Mouse (Mus musculus): ENCODE measurements around the gene Ly9.
A peak's percentile ranks its signal among the peaks of the same experiment; 100 is the strongest.

The Ly9 gene

DNA sequence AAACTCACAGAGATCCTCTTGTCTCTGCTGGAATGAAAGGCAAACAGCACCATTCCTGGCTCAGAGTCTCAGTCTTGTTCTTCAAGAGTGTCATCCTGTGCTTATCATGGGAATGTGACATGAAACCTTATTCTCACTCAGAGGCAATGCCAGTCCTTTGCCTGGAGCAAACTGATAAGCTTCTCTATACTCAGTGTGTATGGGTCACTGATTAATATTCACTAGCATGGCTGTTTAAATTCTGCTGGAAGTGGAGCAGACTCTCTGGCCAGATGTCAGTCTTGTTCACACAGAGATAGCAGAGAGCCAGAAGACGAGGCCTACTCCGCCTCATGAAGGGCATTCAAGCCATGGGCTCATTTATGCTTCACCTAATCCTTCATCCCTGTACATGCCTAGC lies 22.6 kb downstream of the Ly9 start:
- no peak for DNase-seq (ENCODE audit: low spot score in 2 of 2)

DNA sequence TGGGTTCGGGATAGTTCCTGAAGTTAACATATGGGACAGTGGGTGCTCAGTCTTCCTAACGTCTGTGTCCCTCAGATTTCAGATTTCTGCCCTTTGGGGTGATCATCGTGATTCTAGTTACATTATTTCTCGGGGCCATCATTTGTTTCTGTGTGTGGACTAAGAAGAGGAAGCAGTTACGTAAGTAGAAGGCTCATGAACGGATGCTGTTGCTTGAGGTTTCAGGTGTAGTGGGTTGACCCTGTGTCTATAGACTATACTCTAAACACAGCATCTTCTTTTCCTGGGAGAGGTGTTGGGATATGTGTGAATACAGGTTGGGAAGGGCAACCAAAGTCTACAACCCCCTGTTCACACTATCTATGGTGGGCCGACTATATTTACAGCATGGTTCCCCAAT lies 30.0 kb downstream of the Ly9 start:
- no peak for DNase-seq (ENCODE audit: low spot score in 2 of 2)

GRCm38 (mm10) chr1:171568436-171568835 lies 38.8 kb downstream of the Ly9 start:
- DNase-seq (ENCODE audit: low spot score in 2 of 2): no peak

GRCm38 (mm10) chr1:171566777-171567176 lies 40.4 kb downstream of the Ly9 start:
- peak; percentile 39 to 43 for DNase-seq (ENCODE audit: low spot score in 2 of 2)

- no peak for DNase-seq (ENCODE audit: low spot score in 2 of 2)
Observed at GRCm38 (mm10) chr1:171565888-171566287, 41.3 kb downstream of the Ly9 start.

DNA sequence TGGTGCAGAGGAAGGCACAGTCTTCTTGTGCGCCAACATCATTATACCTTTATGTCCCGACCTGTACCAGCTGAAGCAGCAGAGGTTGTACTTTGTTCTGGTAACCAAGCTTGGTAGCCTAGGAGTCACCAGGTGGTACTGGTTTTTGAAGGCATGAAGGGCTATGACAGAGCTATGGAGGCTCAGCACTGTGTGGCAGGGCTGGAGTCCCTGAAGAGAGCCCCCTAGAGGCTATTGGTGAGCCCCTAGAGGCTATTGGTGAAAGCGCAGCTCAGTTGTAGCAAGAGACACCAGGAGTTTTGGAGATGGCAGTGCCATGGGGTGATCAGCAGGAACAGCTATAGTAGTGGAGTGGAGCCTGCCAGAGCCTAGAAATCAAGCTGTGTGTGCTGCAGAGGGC lies 43.0 kb downstream of the Ly9 start:
- DNase-seq (ENCODE audit: low spot score in 2 of 2): no peak

DNA sequence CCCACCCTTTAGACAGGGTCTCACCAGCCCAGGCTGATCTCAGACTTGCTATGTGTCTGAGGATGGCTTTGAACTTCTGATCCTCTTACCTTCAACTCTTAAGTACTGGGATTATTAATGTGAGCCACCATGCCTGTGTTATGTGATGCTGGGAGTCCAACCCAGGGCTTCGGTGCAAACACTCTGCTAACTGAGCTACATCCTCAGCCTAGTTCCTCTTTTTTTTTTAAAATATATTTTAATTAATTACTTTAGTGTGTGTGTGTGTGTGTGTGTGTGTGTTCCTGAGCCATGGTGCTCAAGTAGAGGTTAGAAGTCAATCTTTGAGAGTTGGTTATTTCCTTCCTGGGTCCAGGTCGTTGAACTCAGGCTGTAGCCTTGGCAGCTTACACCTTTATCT lies 44.2 kb downstream of the Ly9 start:
- DNase-seq (ENCODE audit: low spot score in 2 of 2): no peak

- no peak for DNase-seq (ENCODE audit: low spot score in 2 of 2)
Observed at GRCm38 (mm10) chr1:171561639-171562225, 45.5 kb downstream of the Ly9 start.

- DNase-seq (ENCODE audit: low spot score in 2 of 2): no peak
Observed at GRCm38 (mm10) chr1:171561200-171561599, 46.0 kb downstream of the Ly9 start.

- DNase-seq (ENCODE audit: low spot score in 2 of 2): no peak
Observed at GRCm38 (mm10) chr1:171560262-171560661, 46.9 kb downstream of the Ly9 start.

- no peak for DNase-seq (ENCODE audit: low spot score in 2 of 2)
Observed at GRCm38 (mm10) chr1:171558898-171559297, 48.3 kb downstream of the Ly9 start, which contains the start of gene Cd244a. Gene Cd244a, plus strand, starts transcription at chr1:171559193.

- no peak for DNase-seq (ENCODE audit: low spot score in 2 of 2)
Observed at GRCm38 (mm10) chr1:171558407-171558806, 48.8 kb downstream of the Ly9 start.

GRCm38 (mm10) chr1:171556366-171556765 lies 50.8 kb downstream of the Ly9 start:
- no peak for DNase-seq (ENCODE audit: low spot score in 2 of 2)

GRCm38 (mm10) chr1:171553359-171554341 lies 53.6 kb downstream of the Ly9 start:
- DNase-seq (ENCODE audit: low spot score in 2 of 2): no peak

DNA sequence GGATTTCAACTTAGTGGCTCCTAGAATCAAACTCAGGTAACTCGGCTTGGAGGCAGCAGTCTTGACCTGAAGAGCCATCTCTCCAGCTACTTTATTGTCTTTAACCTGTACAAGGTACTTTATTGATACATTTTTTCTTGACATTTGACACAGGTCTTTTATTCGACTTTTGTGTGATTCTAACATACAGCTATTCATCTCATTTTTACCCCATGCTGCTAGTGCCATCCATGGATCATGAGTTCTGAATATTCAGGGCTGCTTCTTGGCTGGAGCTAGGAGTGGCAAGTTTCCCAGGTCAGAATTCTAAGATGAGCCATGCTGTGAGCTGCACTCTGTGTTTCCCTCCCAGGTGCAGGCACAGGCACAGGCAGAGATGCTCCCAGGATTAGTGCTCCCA lies 55.0 kb downstream of the Ly9 start:
- DNase-seq (ENCODE audit: low spot score in 2 of 2): no peak

DNA sequence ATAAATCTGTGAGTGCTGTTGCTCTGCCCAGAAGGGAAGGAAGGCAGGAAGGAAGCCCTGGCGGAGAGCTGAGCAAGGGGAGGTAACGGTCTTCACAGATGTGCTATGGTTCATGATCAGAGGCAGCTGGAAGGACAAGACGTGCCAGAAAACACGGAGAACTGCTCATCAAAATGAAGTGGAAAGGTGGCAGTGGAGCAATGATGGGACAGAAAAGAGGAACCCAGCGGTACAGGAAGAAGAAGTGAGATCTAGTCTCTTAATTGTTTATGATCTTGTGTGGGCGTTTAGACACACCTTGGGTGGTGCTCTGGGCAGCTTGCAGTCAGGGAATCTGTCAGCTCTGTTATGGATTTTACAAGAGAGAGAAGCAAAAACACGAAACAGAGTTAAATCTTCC lies 55.9 kb downstream of the Ly9 start:
- DNase-seq (ENCODE audit: low spot score in 2 of 2): no peak

DNA sequence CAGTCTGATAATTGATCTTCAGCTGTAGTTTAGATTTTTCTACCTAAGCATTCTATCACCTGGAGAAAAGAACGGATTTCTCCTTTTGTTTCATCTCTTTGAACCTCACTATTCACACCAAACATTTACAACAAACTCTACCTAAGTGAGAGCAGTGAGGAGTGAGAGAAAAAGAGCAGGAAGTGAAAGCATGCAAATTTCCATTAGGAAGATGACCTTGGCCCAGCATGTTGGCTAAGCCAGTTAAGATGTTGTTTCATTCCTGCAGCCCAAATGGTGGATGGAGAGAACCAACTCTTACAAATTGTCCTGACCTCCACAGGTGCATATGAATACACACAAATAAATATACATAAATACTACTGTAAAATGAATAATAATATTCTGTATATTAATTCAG lies 66.5 kb downstream of the Ly9 start:
- DNase-seq (ENCODE audit: low spot score in 2 of 2): no peak
